Mouse (Mus musculus) brain, embryonic 14.5 days (tissue): Measurements from ENCODE around the gene Gm11555.
"Not testable (repeated sequence)": the region's sequence is repeated elsewhere in the genome, so short reads cannot be mapped to it uniquely, and the experiment has no call there.

Source experiments
- CTCF ChIP-seq: fragments of 200-500 bp; IDR thresholded peaks from 2 replicates; pipeline ENCODE4 v1.5.1; 2012; ENCODE audit warnings: inconsistent platforms, mild to moderate bottlenecking, moderate library complexity, borderline replicate concordance; ENCODE audit not compliant: insufficient read depth, insufficient read length; ENCODE audit errors: extremely low read depth
- POLR2A ChIP-seq: fragments of 200-500 bp; IDR thresholded peaks from 2 replicates; pipeline ENCODE4 v1.6.1; 2012; ENCODE audit warnings: mild to moderate bottlenecking, inconsistent platforms, borderline replicate concordance; ENCODE audit not compliant: poor library complexity, insufficient read depth, insufficient read length, severe bottlenecking; ENCODE audit errors: extremely low read depth

GRCm38 (mm10) chr11:99610089-99610488 is 39.9 kb downstream of the Gm11555 start, which contains the start of gene Gm11937:
- TF ChIP-seq CTCF, POLR2A: not testable (repeated sequence)
